Mouse (Mus musculus) adrenal gland, adult 8-10 months (tissue): ENCODE measurements at regions not wholly inside any gene's neighbourhood (a gene's known extent, or its start where the extent isn't known, plus 50 kb on each side); places are given as distances from the start of the nearest gene placed in this dataset.

Experiments
- DNase-seq: peaks from one replicate; pipeline ENCODE4 v3.0.0; 2022

DNA sequence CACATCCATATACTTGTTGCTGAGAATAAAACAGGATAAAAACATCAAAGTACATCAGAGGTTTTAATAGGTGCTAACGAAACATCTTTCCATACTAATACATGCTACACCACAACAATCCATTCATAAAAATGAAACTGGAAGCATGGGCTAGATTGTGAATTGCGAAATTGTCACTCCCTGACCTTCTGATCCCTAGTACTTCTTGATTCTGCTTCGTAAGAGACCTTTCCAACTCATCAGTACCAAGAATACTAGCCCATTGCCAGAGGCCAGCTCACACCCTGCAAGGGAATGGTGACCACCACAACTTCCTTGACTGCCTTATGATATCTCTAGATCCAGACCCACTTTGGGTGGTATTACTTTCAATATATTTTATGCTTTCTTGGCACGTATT, 177.3 kb upstream of the Cdyl start:
- DNase-seq = no peak

DNA sequence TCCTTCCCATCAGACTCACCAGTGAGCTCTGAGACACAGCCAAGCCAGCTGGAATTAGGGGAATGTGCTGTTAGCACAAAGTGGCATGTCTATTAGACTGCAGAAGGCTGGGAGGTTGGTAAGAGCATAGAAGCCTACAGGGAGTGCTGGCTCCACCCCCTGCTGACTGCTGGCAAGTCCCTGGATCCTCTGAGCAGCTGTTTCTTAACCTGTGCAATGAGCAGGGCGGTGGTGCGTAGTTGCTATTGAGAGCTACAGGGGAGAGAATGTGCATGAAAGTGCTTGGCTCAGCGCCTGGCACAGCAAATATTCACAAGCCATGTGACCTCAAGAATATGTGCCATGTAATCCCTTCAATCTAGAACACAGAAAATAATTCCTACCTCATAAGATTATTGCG, 173.5 kb upstream of the Cdyl start:
- DNase-seq = no peak

DNA sequence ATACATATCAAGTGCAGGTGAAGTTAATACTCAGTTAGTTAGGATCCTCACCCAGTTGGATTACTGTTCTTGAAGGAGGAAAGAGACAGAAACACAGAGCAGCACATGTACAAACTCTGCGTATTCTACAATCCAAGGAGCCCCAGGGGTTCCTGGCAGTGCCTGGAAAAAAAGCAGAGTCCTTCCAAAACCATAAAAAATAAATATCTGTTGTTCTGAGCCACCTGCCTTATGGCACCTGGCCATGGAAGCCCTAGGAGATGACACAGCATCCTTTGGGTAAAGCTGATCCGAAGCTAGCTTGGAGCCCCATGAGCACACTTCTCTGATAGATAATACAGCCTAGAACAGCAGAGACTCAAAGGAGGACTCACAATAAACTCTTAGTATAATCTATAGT, 159.9 kb upstream of the Cdyl start:
- DNase-seq = no peak

DNA sequence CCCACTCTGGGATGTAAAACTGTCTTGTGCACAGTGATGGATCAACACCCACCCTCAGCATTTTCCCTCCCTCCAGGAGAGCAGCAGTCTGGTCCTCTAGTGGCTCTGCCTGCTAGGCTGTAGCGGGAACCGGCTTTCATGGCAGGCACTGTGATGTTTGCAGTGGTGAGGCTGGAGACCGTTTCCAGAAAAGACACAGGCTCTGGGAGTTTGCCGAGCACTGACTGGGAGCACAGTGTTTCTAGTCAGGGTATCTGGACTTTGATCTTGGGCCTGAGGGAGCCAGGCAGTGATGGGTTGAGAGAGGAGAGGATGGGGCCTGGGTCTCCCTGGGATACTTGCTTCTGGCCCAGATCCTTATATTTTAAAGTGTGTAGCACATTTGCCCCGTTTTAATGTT, 158.7 kb upstream of the Cdyl start:
- no peak for DNase-seq

DNA sequence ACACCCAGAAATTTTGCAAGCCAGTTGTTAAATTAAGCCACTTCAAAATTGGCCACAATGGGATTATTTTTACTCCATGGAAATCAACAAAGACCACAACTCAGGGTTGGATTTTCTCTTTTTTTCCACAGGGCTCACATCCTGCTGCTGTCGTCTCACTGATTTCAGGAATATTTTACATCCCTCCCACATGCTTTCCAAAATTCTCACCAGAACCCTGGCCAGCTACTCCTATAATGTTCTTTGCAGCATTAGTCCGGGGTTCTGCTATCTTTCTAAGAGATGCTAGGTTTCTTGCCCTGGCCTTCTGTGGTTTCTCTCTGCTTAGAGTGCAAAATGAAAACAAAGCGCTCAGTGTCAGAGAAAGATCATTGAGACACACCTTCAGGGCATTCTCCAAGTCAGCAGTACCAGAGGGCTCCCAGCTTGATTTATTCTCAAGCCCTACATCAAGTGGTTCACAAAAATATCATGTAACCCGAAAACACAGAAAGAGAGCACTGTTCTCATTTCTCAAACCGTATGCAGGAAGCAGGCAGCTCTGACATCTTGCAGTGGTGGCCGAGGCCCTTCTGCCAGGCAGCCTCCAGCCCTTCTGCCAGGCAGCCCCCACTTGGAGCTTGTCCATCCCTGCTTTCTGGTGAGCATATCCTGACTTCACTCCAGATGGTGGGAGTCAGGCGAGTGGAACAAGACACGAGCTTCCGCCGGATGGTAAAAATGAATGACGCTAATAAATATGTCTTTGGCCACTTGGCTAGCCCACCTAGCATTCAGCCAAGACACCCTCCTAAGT, 158.1 kb upstream of the Cdyl start:
- DNase-seq = no peak

DNA sequence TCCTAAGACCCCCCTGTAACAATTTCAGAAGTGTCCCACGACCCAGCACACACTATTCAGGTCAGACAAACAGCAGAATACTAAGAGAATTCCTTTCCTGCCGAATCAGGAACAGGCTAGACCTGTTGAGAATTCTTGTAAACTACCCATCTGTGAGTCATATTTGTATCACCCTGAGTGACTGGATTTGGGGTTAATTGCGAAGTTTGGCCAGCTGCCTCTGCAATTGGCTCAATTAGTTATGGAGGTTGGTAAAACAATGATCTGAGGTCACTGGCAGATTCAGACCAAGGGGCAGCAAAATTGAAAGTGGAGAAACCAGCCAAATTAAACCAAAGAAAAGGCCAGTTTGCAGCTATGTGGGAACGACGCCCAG, 157.5 kb upstream of the Cdyl start:
- peak; percentile 32 for DNase-seq

DNA sequence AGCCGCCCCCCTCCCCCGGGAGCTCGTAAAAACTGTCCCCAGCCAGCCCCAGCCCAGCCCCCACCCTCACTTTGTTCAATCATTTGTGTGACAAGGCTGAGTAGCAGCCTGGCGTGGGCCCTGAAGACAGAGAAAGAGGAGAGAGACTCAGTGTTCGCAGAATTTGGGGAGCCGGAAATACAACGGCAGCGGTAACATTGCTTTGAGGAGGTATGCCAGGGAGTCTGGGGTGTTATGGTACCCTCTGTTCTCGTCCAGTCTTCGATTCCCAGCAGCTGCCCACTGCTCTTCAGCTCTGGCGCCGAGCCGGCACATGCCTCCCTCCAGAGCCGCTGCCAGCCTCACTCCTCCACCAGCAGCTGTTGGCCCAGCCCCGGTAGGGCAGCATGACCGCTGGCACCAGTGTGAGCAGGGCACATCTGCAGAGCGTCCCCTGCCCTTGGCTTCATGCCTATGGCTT, 156.2 kb upstream of the Cdyl start:
- peak; percentile 23 for DNase-seq

DNA sequence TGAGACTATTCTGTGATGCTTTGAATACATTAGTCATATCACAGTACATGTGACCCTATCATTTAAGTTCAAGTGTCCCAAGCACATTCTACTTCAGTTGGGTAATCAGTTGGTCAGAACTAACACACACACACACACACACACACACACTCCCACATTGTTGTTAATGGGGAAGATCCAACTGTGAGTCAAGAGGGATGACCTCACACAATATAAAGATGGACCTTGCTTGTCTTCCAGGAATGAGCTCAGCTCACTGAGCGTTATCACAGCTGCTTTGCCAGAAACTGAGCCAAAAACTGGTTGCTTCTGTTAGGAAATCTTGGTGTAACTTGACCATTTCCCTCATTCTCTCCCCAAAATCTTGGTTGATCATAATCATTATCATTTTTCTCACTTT, 152.4 kb upstream of the Cdyl start:
- peak; percentile 49 for DNase-seq

DNA sequence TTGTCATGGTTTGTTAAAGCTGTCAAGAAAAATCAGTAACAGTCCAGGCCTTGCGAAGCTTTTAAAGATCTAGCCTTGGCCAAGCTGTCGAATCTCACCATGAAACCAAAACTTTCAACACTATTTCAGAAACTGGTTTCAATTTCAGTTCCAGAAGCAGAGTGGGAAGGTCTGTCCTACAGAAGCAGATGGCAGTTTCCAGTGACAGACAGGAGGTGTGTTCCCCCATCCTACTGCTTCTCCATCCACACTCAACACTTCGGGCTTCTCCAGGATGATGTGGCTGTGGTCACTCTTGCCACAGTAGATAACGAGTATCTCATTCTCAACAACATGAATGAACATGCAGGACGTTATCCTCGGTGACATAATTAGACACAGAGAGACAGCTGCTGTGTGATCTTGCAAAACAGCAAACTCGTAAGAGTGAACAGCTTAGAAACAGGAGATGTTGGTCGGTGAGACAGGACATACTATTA, 147.6 kb upstream of the Cdyl start:
- no peak for DNase-seq

DNA sequence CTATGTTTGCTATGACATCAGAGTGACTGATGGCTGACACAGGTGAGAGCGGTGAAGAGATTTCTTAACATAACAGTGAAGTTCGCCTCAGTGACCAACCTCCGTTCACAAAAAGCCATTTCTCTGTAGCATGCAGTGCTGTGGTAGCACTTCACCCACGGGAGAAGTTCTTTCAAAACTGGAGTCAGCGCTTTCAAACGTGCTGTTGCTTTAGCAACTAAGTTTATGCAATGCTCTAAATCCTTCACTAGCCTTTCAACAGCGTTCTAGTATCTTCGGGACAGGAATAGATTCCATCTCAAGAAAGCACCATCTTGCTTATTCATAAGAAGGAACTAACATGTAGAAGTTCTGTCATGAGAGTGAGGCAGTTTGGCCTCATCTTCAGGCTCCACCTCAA, 146.5 kb upstream of the Cdyl start:
- DNase-seq = no peak

DNA sequence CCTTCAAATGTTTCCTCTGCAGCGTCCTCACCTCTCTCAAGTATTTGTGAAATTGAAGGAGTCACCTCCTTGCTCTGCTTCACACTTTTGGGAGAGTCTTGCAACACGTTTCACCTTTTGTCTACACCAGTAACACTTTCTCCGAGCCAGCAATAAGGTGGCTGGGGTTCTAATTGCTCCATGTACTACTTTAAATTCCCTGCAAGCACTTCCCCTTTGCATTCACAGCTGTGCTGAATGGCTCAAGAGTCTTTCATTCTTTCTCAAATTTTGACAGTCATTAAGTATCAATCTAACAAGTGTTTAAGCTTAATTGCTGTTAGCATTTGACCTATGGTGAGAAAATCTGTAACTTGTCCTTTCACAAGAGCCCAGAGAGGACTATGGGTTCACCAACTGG, 144.3 kb upstream of the Cdyl start:
- DNase-seq = no peak

DNA sequence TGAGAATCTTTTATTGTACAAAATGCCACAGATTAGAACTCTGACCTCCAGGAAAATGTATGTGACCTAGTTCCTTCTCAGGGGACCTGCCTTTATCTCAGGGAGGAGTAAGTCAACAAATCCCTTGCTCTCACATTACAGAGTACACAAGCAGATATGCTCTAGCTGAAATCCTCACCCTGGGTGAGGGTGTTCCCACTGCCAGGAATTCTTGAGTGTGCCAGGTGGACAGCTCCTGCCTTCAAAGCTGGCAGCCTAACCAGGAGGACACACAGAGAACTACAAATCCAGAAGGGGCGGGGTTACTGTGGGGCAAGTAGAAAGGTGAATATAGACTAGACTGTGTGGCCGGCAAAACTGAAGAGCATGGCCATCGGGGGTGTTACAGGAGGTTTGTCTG, 141.9 kb upstream of the Cdyl start:
- DNase-seq = no peak

DNA sequence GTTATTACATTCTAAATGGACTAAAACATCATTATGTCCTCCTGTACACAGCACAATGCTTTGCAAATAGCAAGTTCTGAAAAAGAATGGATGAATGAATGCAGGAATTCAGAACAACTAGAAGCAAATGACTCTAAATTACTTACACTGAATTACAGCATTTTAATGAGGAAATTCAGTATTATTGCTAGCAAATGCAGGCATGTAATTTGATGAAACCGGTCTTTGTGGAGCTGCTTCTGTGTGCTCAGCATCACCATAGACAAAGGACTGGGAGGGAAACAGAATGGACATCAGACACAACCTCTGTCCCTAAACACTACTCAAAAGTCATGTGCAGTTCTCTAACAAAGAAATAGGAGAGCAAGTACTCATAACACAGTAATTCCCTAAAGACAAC, 137.4 kb upstream of the Cdyl start:
- no peak for DNase-seq

DNA sequence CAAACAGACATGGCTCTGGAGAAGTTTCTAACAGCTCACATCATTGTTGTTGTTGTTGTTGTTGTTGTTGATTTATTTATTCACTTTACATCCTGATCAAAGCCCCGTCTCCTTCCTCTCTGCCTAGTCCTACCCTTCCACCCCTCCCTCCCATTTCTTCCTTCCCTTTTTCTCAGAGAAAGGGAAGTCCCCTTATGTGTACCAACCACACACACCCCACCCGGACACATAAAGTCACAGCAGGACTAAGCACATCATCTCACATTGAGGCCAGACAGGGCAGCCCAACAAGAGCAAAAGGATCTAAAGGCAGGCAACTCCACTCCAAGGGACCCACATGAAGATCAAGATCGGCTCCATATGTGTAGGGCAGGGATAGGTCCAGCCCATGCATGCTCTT, 130.1 kb upstream of the Cdyl start:
- no peak for DNase-seq

DNA sequence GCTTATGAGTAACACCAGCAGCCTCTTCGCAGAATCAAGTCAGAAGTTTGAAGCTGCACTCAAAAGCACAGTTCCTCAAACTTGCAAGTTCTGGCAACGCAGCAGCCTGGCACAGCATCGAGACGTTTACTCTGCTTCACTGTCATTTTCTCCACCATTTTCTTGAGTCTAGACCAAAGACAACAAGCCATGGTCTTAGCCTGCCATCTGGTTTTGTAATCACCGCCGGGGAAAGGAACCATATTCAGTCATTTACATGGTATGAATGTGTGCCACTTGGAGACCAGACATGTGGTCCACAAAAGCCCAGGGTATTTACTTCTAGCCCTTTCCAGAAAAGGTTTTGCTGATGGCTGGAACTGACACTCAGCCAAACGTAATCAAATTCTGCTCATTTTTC, 122.5 kb upstream of the Cdyl start:
- no peak for DNase-seq

DNA sequence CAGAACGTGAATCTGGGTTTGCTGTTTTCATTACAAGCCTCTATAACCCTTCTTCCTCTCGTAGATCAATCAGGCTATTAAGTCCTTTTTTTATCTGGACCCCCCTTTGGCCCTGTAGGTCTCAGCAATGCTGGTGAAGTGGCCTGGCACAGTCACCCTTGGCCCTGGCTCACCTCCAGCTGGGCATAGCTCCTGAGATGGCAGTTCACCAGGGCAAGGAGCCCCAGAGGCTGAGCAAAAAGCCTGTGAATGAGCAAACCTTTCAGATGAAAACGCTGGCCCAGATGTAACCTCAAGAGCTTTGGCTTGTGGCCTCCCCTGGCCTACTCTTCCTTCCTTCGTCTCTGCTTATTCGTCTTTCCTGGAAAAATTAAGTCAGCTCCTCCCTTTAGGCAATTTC, 121.7 kb upstream of the Cdyl start:
- DNase-seq = peak; percentile 63

DNA sequence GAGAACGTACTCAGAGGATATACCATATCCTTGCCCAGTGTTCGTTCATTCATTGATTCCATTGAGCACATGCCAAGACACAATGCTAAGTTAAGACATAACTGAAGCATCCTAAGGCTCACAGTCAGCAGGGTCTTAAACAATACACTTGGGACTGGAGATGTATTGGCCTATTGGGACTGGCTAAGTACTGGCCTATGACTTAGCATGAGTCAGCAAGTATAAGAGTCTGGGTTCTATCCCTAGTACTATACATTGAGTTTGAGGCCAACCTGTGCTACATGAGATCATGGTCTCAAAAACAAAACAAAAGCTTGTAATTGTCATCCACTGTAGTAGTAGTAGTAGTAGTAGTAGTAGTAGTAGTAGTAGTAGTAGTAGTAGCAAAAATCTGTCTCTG, 119.2 kb upstream of the Cdyl start:
- no peak for DNase-seq

DNA sequence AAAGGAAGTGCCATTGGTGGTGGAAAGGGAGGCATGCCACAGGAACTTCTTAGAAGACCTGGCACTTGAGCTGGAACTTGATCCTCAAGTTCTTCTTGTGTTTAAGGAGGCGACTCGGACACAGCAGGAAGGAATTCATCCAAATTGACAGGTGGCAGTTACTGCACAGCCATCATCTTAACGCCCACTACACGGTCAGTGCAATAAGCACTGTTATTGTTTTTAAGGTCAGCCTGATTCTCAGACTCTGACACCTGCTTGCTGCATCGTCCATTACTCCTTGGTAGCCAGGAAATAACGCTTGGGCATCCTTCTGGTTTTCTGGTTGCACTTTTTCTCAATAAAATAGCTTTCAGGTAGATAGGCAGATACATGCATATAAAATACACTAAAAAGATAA, 118.6 kb upstream of the Cdyl start:
- DNase-seq = no peak

DNA sequence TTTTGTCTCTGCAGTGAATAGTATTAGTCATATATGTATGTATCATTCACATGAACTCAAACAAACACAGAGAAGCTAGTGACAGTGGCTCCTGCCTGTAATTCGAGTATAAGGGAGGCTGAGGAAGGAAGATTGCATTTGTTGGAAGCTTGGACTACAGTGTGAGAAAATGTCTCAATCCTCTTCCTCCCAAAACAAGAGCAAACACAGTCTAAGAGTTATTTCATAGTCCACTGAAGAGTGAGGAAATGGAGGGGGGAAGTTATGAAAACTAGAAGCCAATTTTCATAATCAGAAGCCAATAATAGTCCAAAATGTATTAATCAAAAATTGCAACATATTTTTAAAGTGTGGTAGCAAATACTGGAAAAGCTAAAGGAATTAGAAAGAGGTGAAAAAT, 95.6 kb upstream of the Cdyl start:
- no peak for DNase-seq

DNA sequence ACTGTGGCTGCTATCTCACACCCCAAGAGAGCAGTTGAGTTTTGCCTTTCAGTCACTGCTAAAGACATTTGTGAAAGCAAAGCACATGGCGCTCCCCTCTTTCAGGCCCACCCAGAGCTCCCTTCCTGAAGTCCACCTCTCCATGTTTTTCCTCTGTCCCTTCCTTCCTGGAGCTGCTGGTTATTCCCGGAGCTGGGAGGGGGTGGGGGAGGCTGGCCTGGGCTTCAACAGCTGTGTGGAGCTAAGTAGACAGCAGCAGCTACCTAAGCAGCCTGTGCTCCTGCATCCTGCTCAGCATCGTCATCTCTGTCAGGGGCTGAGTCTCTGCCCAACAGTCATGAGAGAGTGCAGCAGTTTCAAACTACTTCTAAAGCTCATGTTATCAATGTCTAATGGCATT, 78.0 kb upstream of the Cdyl start:
- DNase-seq = no peak

DNA sequence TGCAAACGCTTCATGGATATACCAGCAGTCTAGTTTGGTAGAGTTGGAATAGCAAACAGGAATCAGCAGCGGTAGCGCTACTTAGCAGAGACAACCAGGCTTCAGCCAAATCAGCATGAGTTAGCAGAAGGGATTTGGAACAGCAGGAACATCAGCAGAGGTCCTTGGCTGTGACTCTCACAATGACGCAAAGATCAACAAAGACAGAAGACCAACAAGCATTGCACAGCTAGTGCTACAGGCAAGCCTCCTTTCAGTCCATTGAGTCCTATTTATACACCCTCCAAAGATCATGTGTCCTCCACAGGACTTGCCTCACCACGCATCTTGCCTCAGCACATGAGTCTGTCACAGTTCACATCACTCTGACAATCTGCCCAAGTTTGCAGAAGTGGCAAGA, 61.6 kb upstream of the Cdyl start:
- no peak for DNase-seq

DNA sequence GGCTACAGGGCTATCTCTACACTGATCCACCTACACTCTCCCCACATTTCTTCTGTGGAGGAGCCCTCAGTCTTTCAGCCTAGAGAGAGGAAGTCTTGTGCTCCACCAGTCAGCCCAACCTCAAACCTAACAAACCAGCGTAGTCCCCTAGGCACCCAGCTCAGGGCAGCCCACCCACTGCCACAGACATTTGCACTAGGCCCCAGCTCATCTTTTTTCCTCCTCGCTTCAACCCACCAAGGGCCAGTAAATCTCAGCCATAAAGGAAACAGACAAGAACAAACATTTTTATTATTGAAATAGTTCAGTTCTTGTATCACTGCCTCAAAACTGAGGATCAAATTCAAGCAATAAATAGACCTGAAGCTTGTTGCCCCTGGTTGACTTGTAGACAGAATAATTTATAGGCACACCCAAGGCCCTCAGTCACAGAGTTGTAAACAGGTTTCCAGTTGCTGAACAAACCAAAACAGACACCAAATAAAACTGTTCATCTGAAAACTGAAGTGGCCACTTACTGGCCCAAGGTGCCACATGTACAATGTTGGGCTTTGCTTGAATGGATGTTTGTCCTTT, 58.0 kb upstream of the Cdyl start:
- DNase-seq = no peak

DNA sequence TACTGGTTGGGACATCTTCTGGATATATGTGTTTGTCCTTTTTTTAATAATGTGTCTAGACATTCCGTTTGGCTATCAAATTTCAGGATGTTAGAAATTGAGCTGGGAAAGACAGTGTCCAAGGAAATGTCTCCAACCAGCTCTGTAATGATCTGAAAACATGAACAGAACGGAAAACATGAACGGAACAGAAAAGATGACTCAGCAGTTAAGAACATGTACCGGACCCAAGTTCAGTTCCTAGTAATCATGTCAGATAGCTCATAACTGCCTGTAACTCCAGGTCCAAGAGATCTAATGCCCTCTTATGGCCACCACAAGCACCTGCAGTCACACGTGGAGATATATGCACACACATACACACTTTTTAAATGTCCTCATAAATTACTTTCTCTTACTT, 56.6 kb upstream of the Cdyl start:
- no peak for DNase-seq

DNA sequence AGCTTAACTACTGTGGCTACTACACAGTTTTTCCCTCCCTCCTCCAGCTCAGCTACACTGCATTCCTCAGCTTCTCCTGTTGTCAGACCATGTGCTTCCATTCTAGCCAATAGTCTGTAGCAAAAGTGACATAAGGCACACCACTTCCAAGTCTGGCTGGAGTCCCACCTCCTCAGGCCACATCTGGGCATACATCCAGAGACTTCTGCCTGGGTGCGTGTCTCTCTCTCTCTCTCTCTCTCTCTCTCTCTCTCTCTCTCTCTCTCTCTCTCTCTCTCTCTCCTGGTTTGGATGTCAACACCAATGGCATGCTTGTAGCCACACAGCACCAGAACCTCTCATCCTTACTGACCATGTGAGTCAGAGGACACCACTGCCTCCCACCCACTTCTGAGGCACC, 55.6 kb upstream of the Cdyl start:
- peak; percentile 9 for DNase-seq

DNA sequence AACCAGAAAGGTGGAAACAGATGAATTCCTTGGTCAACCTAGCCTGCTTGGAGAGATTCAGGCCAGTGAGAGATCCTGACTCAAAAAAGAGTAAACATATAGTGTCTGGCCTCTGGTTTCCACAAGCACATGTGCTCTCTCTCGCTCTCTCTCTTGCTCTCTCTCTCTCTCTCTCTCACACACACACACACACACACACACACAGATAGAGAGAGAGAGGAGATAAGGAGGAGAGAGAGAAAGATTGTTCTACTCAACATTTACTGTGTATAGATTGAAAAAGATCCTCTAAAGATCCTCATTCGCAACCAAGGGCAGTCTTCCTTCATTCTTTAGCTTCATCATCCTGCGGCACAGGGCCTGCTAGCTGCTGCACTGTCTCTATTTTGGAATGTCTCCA, 54.9 kb upstream of the Cdyl start:
- no peak for DNase-seq
